Mouse (Mus musculus) brain, embryonic 14.5 days (tissue): ENCODE data around the gene As3mt. TPM values are rescaled to one million over a fixed set of nuclear protein-coding genes. Genes with fewer than 3 reads are reported as not detected.

ENCODE experiments used
- DNase-seq: peaks from one replicate; pipeline ENCODE4 v3.0.0-alpha.2; 2011; ENCODE audit warnings: low read depth
- CTCF ChIP-seq: fragments of 200-500 bp; IDR thresholded peaks from 2 replicates; pipeline ENCODE4 v1.5.1; 2012; ENCODE audit warnings: inconsistent platforms, mild to moderate bottlenecking, moderate library complexity, borderline replicate concordance; ENCODE audit not compliant: insufficient read depth, insufficient read length; ENCODE audit errors: extremely low read depth
- POLR2A ChIP-seq: fragments of 200-500 bp; IDR thresholded peaks from 2 replicates; pipeline ENCODE4 v1.6.1; 2012; ENCODE audit warnings: mild to moderate bottlenecking, inconsistent platforms, borderline replicate concordance; ENCODE audit not compliant: poor library complexity, insufficient read depth, insufficient read length, severe bottlenecking; ENCODE audit errors: extremely low read depth
- polyA plus RNA-seq: library from polyadenylated mRNA; depleted of rRNA; stranded (reverse); fragments of >200 nt; gene quantifications from 2 replicates; pipeline ENCODE4 v1.2.3, GENCODE M21; 2012; rRNA removed

Gene As3mt
- polyA plus RNA-seq, result 13.4 and 16.9 TPM in 2 replicates

DNA sequence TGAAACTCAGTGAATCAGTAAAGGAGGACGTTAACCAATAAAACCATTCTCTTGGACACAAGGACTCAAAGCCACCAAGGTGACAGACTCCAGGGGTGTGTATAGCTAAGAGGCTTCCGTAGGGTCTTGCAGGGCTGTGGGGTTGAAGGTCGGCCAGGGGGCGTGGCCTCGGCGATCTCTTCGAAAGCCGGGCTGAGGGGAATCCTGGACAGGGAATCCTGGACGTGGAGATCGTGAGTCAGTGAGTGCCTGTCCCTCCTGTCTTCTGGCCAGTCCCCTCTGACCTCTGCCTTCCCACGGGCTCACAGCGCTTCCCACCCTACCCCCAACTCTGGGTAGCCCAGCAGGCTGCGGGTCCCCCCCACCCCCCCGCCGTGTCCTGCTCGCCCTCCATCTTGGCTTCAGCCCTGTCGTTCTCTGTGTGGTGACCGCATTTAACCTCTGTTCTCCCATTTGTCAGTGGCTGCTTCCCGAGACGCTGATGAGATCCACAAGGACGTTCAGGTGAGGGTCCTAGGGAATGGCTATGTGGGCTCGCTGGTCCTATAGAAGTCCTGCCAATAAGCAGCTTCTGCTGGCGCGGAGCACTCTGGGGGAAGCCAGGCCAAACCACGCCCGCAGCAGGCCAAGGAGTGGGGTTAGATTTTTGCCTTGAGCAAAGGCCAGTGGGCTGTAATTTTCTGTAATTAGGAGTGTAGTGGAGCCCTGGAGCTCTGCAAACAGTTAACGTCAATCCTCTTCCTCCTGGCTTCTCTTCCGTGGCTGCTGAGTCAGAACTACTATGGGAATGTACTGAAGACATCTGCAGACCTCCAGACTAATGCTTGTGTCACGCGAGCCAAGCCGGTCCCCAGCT, at the start of gene As3mt:
TSS of gene As3mt (plus strand) at position 163 of the 856 bp plus-strand sequence.
- peak; percentile 64 for DNase-seq
- TF ChIP-seq CTCF (no peak), POLR2A (no peak)

GRCm38 (mm10) chr19:46658348-46658747, 48.9 kb upstream of the As3mt start:
- DNase-seq, result no peak
- TF ChIP-seq POLR2A (no peak), CTCF (no peak)

GRCm38 (mm10) chr19:46658851-46659250, 48.4 kb upstream of the As3mt start:
- no peak for DNase-seq

GRCm38 (mm10) chr19:46661511-46661910, 45.7 kb upstream of the As3mt start:
- TF ChIP-seq POLR2A (no peak), CTCF (no peak)
- no peak for DNase-seq

More at GRCm38 (mm10) chr19:46658851-46659250, 48.4 kb upstream of the As3mt start:
- no peak for TF ChIP-seq CTCF
- TF ChIP-seq POLR2A, result no peak

DNA sequence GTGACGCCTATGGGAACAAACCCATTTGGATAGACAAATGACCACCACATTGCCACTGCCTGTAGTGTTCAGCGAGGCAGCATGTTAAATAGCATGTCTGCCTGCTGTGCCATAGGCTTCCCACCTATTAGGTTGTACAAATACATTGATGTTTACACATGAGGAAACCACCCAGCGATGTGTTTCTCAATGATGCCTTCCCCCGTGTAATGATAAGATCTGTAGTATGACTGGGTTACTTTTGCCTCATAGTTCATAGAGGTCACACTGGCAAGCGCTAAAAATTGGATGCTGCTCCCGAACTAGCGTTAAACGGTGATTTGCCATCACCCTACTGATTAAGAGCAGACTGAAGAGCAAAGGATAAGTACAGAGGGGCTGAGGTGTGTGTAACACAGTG, 45.0 kb upstream of the As3mt start:
- DNase-seq, result no peak
- TF ChIP-seq POLR2A, result no peak
- no peak for TF ChIP-seq CTCF

DNA sequence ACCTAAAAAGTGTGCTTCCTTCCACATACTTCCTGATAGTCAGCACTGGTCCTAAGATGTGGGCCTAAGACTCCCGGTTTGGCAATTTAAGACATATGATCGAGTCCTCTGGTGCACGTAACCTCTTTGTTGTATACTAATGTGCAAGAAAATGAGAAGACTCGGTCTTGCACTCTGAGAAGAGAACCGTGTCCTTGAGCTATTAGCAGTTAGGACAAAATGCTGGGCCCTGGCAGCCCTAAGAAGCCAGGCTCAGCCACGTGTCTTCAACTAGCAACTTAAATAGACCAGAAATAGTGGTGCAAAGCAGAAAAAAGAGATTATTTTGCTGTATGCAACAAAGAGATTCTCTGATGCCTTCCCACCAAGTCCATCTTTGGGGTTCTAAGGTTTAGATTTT, 44.5 kb upstream of the As3mt start:
- no peak for DNase-seq
- no peak for TF ChIP-seq CTCF

GRCm38 (mm10) chr19:46665474-46665873, 41.8 kb upstream of the As3mt start:
- peak; percentile 70 for DNase-seq
- TF ChIP-seq CTCF (no peak), POLR2A (no peak)

DNA sequence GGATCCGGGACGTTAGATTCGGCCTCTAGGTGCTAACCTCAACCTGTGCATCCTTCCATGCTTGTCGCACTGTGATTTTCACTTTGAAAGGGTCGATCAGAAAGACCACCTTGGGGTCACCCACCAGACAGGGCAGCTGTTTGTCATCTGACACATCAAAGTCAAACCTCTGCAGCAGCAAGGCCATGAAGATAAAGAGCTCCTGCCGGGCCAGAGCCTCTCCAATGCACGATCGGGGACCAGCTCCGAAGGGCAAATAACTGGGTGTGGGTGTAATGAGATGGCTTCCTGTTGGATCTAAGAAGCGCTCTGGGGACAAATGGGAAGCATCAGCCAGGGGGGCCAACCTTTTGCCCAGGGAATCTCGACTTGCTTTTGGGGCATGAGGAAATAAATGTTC, 40.0 kb upstream of the As3mt start:
- TF ChIP-seq CTCF, result no peak
- TF ChIP-seq POLR2A, result no peak
- DNase-seq, result no peak

DNA sequence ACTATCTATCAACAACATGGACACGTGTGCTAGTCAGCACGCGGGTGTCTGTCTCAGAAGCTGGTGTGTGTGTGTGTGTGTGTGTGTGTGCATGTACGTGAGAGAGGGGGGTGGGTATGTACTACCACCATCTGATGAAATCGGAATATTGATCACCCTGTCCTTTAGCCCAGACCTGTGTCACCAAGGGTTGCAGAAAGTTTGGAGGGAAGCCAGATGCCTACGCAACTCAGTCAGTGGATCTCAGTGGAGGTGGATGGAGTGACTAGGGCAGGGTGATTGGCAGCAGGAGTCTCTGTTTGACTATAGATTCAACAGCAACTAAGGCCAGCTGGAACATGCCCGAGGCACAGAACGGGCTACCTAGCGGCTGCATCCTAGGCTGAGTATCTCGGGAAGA, 39.0 kb upstream of the As3mt start:
- DNase-seq, result no peak
- TF ChIP-seq POLR2A (no peak), CTCF (no peak)

- TF ChIP-seq CTCF (no peak), POLR2A (no peak)
- no peak for DNase-seq
These were observed 37.5 kb upstream of the As3mt start for GRCm38 (mm10) chr19:46669802-46670201.

- TF ChIP-seq CTCF, result peak; percentile 92
- no peak for TF ChIP-seq POLR2A
- DNase-seq, result peak; percentile 71
These were observed 36.6 kb upstream of the As3mt start for GRCm38 (mm10) chr19:46670691-46671090.

- TF ChIP-seq POLR2A, result no peak
- TF ChIP-seq CTCF, result no peak
- no peak for DNase-seq
These were observed 34.4 kb upstream of the As3mt start, which contains the start of gene Cyp17a1 for GRCm38 (mm10) chr19:46672766-46673418. TSS of gene Cyp17a1 (minus strand) at chr19:46673172.

GRCm38 (mm10) chr19:46675641-46676040, 31.6 kb upstream of the As3mt start:
- TF ChIP-seq POLR2A (no peak), CTCF (no peak)

GRCm38 (mm10) chr19:46679720-46680383, 27.4 kb upstream of the As3mt start:
- no peak for TF ChIP-seq CTCF
- TF ChIP-seq POLR2A, result no peak
- no peak for DNase-seq

More at GRCm38 (mm10) chr19:46675641-46676040, 31.6 kb upstream of the As3mt start:
- DNase-seq, result no peak
